Mouse (Mus musculus): Measurements from ENCODE around the gene Trim7.
"Not testable (repeated sequence)": the region's sequence is repeated elsewhere in the genome, so short reads cannot be mapped to it uniquely, and the experiment has no call there.

The Trim7 gene

DNA sequence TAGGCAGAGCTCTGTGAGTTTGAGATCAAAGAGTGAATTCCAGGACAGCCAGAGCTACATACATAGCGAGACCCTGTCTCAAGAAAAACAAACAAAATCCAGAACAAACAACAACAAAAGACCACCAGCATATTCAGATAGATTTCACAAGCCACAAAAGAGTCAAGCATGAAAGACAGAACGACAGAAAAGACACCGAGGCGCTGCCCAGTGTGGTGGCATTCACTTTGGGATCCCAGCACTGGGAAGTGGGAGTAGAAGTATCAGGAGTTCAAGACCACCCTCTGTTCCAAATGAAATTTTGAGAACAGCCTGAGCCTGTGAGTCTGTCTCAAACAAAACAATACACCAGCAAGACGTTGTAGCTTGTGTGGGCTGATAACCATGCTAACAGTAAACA lies 20.9 kb downstream of the Trim7 start:
- no peak for DNase-seq (ENCODE audit: low read depth, low spot score)

DNA sequence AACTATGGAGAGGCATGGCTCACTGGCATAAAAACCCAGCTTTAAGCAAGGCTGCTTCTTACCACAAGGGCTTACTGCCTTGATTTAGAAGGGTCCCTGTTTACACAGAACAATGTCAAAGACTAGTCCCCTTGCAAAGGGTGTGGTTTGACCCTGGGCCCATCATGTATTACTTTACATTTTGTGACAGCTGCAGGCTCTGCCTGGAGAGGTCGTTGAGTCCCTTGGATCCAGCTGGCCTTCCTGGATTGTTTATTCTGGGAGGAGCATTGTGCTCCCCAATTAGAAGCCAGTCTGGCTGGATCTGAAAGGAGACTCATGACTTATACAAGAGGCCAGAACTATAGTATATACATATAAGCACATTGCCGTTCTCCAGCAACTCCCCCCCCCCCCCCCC lies 24.3 kb downstream of the Trim7 start:
- DNase-seq (ENCODE audit: low read depth, low spot score), result no peak

DNA sequence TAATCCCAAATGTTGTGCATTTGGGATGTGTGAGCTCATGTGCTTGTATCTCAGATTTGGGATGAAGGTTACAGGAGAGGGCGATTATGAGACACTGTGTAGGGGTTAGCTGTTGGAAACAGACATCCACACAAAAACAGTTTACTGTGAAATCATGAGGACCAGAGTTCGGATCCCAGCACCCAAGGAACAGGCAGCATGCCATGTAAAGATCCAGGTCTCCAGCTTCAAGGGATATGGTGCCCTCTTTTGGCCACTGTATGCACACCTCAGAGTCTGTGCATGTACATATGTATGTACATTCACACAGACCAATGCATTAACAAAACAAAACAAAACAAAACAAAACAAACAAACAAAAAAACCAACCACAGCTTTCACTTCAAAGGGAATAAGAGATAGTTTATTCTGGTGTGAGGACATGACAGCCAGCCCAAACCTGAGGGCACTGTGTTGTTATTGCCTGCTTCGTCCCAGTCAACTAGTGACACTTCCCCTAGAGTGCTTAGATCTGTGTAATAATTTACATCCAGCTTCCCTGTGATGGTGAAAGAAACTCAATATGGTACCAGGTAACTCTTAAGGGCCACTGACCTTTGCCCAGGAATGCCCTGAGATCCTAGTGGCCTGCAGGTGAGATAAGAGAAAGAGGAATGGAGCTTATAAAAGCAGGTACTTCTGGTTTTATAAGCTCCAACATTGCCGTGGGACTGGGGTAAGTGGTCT lies 25.5 kb downstream of the Trim7 start:
- no peak for DNase-seq (ENCODE audit: low read depth, low spot score)

DNA sequence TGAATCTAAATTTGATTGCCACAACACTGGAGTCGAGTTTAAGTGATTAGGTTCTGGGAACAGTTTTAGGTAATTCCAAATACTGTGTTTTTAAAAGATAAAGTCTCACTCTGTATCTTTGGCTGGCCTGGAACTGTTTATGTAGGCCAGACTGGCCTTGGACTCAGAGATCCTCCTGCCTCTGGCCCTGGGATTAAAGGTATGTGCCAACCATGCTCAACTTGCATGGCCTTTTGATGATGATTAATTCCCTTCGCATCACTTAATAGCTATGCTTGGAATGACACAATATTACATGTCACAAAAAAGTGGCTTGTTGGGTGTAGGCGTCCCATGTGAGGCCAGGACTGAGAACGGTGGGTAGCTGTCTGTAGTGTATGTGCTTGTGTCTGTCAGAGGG lies 26.2 kb downstream of the Trim7 start:
- no peak for DNase-seq (ENCODE audit: low read depth, low spot score)

DNA sequence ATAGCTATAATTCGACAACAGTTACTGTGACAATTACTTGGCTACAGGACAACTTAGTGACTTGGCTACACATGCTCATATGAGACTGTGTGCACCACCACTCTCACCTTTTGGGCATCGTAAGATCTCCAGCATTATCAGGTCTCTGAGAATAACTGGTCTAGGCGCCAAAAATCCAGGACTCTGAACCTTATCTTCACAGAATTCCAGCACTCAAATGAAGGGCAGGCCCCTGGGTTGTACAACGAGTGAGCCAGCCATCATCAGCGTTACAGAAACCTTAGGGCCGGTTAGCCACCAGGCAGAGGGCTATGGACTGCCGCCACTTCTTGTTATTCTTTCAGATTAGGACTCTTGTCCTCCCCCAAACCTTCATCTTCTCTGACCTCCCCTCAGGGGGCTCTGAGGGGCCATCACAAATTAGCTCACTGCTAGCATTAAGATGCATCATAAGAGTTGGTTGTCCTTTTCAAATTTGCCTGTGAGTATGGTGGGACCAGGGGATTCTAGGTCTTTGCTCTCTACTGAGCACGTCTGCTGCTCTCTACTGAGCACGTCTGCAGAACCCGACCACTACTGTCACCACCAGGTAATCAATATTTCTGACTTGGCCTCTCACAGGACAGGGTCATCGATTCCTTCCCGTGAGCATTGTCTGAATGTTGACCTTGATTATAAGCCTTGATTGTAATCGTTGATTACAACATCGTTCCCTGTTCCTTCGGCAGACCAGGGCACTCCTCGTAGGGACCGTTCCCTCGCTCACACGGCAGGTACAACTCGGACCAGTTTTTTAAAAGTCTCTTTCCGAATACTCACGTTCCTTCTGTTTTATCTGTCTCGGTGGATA lies 26.9 kb downstream of the Trim7 start:
- DNase-seq (ENCODE audit: low read depth, low spot score), result no peak

DNA sequence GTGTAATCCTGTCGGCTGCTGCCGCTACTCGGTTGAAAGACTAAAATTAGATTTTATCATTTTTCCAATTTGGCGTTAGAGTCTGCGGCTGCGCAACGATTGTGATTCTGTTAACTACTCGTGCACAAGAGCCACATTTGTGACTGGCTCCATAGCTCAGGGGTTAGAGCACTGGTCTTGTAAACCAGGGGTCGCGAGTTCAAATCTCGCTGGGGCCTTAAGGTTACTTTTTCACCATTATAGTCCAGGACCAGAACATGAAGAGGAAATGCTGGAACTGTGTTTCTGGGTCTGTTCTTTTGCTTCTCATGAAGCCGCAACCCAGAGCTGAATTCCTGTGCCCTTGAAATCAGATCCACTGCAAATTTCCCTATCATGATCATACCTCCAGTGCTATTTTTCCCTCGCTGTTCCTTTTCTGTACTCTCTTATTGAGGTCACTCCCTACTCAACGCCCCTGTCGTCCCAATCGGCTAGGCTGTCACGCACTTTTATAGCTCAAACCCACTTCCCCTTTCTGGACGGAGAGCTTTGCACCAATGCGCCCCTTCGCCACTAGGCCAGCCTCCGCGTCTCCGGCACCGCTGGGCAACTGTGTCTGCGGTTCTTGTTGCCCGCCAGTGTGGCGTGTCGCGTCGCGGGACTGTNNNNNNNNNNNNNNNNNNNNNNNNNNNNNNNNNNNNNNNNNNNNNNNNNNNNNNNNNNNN lies 27.7 kb downstream of the Trim7 start:
- peak; percentile 87 for DNase-seq (ENCODE audit: low read depth, low spot score)

DNA sequence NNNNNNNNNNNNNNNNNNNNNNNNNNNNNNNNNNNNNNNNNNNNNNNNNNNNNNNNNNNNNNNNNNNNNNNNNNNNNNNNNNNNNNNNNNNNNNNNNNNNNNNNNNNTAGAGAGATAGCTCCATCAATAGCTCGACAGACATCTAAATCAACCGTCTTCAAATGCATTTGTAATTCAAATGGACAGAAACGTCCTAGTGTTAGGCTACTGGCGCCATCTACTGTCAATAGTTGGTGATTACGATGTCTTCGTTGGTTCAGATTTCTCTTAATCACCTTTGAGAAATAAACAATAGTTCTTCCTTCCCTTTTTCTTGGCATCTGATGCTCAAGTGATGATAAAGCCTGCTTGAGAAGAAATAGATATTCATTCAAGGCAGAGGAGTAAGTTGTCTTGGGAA lies 33.1 kb downstream of the Trim7 start:
- peak; percentile 81 for DNase-seq (ENCODE audit: low read depth, low spot score)

DNA sequence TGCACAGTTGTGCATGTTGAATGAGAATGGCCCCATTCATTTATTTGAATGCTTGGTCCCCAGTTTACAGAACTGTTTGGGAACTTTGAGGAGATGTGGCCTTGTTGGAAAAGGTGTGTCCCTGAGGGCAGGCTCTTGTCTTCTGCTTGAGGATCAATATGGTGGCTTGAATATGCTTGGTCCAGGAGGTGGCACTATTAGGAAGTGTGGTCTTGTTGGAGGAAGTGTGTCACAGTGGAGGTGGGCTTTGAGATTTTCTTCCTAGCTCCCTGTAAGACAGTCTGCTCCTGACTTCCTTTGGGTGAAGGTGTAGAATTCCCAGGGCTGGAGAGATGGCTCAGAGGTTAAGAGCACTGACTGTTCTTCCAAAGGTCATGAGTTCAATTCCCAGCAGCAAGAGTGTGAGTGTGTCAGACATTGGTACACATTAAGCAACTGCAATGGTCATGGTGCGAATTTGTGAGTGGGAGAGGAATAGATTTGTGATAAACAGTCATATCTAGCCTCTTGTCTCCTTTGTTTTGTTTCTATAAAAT lies 36.9 kb downstream of the Trim7 start:
- DNase-seq (ENCODE audit: low read depth, low spot score), result no peak

DNA sequence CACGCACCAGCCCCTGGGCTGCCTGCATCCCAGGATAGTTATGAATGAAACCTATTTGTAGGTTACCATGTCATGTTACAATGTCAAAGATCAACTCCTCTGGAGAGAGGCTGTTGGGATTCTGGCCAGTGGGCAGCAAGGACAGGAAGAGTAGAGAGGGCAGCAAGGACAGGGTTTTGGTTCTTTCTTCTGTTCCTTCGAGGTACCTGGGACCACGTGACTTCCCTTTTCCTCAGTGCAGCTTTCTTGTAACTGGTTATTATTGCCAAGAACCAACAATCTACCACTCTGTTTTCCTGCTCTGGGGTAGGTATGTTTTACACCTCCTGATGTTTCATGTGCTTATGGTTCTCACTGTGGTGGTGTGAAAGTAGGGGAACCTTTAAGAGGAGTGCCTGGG lies 37.9 kb downstream of the Trim7 start:
- no peak for DNase-seq (ENCODE audit: low read depth, low spot score)

DNA sequence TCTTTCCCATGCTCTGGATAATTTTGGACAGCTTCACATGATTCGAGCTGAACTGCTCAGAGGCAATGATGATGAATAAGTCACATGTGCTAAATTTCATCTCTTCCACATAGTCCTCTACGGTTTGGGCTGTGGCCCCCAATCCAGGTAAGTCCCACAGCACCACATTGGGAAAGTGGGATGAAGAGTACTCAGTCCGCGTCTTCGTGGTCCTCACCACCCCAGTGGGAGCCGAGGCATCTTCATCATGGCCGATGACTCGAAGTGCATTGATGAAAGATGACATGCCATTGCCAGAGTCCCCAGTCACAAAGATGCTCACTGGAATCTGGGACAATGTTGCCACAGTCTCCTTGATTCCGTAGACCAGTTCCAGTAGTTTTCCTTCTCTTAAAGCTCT lies 40.5 kb downstream of the Trim7 start:
- DNase-seq (ENCODE audit: low read depth, low spot score), result no peak

DNA sequence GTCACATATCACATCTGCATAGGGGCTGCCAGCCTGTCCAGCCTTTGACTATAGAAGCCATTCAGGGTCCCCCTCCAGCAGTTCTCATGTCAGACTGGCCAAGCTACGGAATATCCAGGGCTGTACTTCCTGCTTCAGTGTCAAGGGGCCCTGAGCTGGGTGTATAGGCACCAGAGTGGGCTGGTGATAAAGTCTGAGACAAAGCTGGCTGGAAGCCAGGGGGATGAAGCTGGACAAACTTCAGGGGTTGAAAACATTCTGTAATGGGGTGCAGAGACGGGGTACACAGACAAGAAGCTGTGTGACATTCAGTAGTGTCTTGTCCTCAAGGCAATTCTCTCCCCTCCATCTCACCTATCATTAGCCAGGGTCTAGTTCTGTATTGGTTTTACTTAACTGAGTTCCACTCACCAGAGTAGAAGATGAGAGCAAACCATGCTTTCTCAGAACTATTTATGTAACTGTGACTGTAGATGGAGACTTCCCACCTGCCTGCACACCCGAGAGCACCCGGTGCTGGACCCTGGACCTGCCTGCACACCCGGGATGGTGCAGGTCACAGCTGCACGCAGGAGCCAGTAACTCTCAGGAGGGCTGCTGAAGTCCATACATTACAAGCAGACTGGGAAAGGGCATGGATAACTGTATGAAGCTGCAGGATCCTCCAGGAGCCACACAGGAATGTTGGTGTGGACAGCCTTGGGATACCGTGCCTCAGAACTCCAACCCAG lies 43.6 kb downstream of the Trim7 start:
- peak; percentile 23 for DNase-seq (ENCODE audit: low read depth, low spot score)

DNA sequence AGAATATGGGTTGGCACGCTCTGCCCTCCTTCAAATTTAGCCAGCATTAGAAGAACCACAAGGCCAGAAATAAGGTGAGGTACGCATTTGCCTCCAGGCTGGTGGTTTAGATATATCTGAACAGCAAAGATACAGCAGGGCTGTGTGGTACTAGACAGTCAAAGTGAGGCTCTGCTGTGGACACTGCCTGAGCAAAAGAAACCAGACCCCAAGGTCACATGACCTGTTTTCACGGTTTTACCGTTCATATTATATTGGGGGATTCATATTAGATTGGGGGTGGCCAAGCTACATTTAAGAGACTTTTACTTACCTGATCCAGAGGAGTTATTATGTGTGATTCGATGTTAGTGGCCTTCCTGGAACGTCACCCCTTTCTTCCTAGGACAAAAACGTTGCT lies 44.8 kb downstream of the Trim7 start:
- DNase-seq (ENCODE audit: low read depth, low spot score), result no peak

DNA sequence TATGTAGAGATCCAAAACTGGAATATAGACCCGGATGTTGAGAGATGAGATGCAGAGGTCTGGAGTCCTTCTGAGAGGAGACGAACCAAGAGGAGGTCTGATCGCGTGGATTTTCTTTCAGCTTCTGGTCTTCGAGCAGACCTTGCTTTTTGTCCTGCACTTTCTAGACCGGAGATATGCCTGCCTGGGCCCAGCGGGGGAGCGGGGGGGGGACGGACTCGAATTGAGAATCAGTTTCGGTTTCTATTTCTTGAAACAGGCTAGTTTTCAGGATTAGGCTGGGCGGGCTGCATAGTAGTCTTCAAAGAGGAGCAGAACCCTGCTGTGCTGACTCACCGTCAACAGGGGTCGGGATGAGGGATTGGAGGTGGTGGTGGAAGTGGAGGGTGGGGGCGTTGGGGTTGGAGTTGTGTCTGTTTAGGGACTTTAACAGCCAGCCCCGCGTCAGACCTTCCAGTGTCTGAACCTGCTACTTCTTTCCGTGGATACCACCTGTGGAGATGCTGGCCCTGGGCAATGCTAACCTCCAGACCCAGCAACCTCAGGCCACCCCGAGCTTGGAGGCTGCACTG lies 45.3 kb downstream of the Trim7 start, which contains the start of gene Irgm1:
Gene Irgm1 (minus strand): TSS at position 483 of the 572 bp plus-strand sequence.
- peak; percentile 90 for DNase-seq (ENCODE audit: low read depth, low spot score)

DNA sequence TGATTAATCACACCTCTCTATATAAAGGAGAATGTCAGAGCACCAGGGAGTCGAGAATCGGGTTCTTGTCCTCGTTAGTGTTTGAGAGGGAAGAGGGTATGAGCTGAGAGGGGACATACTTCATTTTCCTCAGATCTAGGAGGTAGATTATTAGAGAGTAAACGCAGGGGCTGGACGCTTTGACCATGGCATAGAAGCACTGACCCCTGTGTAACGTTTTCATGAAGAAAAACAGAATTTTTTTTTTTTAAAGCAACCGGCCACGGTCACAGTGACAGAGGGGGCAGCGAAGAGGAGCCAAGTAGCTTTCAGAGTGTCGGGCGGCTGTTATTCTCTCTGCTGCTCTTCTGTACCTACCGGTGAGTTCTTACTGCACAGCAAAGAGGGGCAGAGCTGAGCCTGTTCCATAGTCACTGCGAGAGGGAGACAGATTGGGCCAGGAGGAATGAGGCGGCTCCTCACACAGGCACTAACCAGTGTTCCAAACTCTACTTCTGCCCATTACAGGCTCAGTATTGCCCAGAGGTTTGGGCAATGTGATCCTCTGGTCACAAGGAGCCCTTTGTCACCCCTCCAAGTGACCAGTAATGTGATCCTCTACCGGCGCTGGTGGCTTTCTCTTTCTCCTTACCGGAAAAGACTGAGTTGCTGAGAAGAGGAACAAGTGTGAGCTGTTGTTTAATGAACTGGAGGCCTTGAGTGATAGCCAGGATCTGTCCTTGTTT lies 46.0 kb downstream of the Trim7 start:
- peak; percentile 51 for DNase-seq (ENCODE audit: low read depth, low spot score)

DNA sequence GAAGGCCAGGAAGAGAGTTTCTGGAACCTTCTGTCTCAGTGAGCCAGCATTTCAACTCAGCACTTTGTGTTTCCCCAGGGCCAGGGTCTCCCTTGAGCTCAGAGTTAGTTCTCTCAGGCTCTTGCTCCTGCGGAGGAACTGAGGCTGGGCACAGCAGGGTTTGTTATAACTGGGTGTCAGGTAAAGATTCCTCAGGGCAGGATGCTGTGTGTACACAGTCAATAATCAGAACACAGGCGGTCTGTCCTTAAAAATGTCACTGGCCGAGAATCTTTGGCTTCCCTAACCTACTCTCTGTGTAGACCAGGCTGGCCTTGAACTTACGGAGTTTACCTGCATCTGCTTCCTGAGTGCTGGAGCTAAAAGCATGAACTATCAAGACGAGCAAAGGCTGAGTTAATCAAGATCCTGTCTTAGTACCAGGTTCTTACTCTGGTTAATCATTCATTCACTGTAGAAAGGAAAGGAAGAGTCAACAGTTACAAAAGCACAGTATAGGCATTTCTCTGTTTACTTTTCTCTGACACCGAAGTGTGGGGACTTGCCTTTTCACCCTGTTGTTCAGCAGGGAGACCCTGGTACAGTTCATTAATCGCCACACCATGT lies 46.9 kb downstream of the Trim7 start:
- peak; percentile 19 for DNase-seq (ENCODE audit: low read depth, low spot score)

DNA sequence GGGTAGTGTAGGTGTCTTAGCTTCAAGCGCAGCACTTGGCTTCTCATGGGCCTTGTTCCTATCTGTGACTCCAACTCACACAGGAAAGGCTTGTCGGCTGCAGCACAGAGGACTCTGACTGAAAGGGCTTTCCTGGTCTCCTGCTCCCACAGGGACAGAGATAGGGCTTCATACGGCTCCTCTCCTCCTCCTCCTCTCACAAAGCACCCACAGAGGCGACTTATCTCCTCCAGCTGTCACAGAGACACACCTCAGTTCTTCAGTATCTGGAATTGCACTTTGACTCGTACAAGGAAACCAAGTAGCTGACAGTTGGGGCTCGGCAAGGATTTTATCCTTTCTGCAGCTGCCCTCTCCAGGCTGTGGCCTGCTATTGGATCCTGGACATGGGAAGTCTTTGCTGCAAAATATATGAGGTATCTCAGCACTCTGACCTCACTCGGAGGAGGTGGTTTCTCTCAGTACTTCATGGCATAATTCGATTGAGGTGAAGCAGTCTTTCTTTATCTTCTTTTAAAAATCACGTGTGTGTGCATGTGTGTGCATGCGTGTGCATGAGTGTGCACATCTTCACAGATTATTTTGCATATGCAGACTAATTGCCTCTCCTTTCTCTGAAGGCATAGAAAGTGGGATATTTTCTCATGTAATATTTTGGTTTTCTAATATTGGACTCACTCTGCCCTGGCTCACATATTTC lies 47.8 kb downstream of the Trim7 start:
- DNase-seq (ENCODE audit: low read depth, low spot score), result no peak

DNA sequence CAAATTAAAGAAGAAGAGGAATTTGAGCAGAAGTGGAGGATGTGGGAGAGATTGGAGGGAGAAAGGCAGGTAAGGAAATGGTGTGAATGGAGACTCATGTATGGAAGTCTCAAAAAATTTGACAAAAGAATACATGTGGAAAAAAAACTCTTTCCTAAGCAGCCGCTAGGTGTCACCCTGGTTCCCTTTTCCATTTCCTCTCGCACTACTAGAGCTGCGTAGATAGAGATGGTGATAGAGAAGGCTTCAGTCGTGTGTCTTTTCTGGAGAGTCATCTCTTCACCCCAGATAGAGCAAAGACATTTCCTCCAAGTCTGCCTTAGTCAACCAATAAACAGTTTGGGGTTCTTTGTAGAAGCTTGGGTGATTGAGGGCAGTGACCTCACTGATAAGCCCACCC lies 48.5 kb downstream of the Trim7 start:
- DNase-seq (ENCODE audit: low read depth, low spot score), result peak; percentile 83

DNA sequence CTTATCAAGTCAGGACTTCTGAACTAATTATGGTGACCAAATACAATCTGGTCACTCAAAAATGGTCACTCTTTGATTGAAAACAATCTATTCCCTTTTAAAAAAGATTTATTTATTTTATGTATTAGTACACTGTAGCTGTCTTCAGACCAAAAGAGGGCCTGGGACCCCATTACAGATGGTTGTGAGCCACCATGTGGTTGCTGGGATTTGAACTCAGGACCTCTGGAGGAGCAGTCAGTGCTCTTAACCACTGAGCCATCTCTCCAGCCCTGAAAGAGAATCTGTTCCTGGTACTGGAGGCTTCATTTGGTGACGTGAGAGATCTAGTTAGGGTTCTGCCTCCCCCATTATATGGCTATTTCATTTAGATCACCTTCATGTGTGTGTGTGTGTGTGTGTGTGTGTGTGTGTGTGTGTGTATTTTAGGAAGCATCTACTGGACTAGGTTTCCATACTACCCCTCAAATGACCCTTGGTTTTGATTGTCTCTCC lies 49.5 kb downstream of the Trim7 start:
- not testable (repeated sequence) for DNase-seq (ENCODE audit: low read depth, low spot score)

DNA sequence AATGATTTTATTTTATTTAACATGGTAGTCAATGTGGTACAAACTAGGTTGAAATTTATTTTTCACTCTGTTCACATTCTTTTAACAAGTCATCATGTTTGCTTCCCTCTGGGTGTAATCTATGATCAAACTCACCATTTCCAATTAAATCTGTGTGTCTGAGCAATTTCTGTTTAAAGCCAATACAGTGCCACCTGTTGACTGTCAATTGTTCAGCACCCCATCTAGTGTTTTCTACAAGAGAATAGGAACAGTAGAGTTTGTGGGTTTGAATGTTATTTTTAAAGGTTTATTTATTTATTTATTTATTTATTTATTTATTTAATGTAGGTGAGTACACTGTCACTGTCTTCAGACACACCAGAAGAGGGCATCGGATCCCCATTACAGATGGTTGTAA lies 50.7 kb downstream of the Trim7 start:
- DNase-seq (ENCODE audit: low read depth, low spot score), result no peak
